Mouse (Mus musculus) G1E (cell line): ENCODE results near the gene Iqcf3.

Source experiments
- CTCF ChIP-seq: IDR thresholded peaks from 2 replicates; pipeline ENCODE4 v1.5.1; 2012; ENCODE audit warnings: low read depth, low read length, inconsistent platforms, mixed read lengths
- GATA1 ChIP-seq: IDR thresholded peaks from 2 replicates; pipeline ENCODE4 v1.6.1; 2012; ENCODE audit warnings: borderline replicate concordance, low read length, inconsistent platforms, mixed read lengths
- GATA2 ChIP-seq: IDR thresholded peaks from 2 replicates; pipeline ENCODE4 v1.6.1; 2012; ENCODE audit warnings: low read depth, low read length, inconsistent platforms, borderline replicate concordance
- TAL1 ChIP-seq: conservative IDR thresholded peaks from 2 replicates; pipeline ENCODE4 v1.6.1; 2012; ENCODE audit warnings: low read depth, low read length, inconsistent platforms, mixed read lengths

DNA sequence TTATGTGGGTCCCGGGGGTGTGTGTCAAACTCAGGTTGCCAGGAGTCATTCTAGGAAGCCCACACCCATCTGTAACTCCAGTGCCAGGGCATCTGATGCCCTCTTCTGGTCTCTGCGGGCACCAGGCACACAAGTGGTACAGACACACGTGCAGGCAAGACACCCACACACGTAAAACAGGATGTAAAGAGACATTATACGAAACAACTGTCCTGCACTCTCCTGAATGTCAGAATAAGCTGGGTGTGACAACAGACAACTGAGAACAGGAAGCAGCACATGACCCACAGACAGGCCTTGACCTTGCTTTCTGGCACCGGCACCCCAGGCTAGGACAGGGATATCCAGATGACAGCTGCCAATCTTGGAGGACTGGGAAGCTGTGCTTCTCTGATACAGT is 92.1 kb downstream of the Iqcf3 start:
- TF ChIP-seq CTCF (no peak), GATA1 (no peak), GATA2 (no peak), TAL1 (no peak)
